Mouse (Mus musculus) spleen, adult 2 months (tissue): Measurements from ENCODE around the gene Rras2. TPM values are rescaled to one million over a fixed set of nuclear protein-coding genes. Genes with fewer than 3 reads are reported as not detected.

Experiments used
- DNase-seq, 2 experiments: peaks; one replicate each; pipeline versions ENCODE4 v3.0.0 to v3.0.0-alpha.2; 2012 to 2021; ENCODE audit warnings: low spot score in 2 of 2, low read depth in 1 of 2
- H3K27ac ChIP-seq: fragments of 200-500 bp; 2 replicates; pipeline ENCODE4 v1.5.1; 2012; ENCODE audit warnings: low read length, inconsistent platforms; ENCODE audit not compliant: insufficient read depth
- H3K27me3 ChIP-seq: fragments of 200-500 bp; 2 replicates; pipeline ENCODE4 v1.6.1; 2012; ENCODE audit warnings: mild to moderate bottlenecking, moderate library complexity, low read length, inconsistent platforms; ENCODE audit not compliant: control insufficient read depth, insufficient read depth
- H3K36me3 ChIP-seq: fragments of 200-500 bp; 2 replicates; pipeline ENCODE4 v1.6.1; 2012; ENCODE audit warnings: mild to moderate bottlenecking, low read length, inconsistent platforms; ENCODE audit not compliant: control insufficient read depth, insufficient read depth
- H3K4me1 ChIP-seq: fragments of 200-500 bp; 2 replicates; pipeline ENCODE4 v1.6.1; 2011; ENCODE audit warnings: inconsistent platforms; ENCODE audit not compliant: control insufficient read depth, insufficient read depth, insufficient read length
- H3K4me3 ChIP-seq: fragments of 200-500 bp; 2 replicates; pipeline ENCODE4 v1.5.1; 2011; ENCODE audit warnings: mild to moderate bottlenecking, inconsistent platforms; ENCODE audit not compliant: insufficient read depth, insufficient read length; ENCODE audit errors: extremely low read depth
- CTCF ChIP-seq: fragments of 200-500 bp; IDR thresholded peaks from 2 replicates; pipeline ENCODE4 v1.5.1; 2011; ENCODE audit warnings: mild to moderate bottlenecking, inconsistent platforms; ENCODE audit not compliant: insufficient read depth, insufficient read length, insufficient replicate concordance; ENCODE audit errors: extremely low read depth
- POLR2A ChIP-seq: fragments of 200-500 bp; IDR thresholded peaks from 2 replicates; pipeline ENCODE4 v1.6.1; 2011; ENCODE audit warnings: low read depth, low read length, inconsistent platforms
- WGBS: fragments of 180-500 bp; shearing (Covaris S2); methylation state at CpG from one replicate; pipeline ENCODE4 v1.1.7; 2018; 5-methylcytosine and 5-hydroxymethylcytosine counted together
- polyA plus RNA-seq: library from polyadenylated mRNA; depleted of rRNA; stranded (reverse); fragments of >200 nt; gene quantifications from 2 replicates; pipeline ENCODE4 v1.2.3, GENCODE M21; 2012

The Rras2 gene
- polyA plus RNA-seq, 1 experiment = 14.4 TPM

DNA sequence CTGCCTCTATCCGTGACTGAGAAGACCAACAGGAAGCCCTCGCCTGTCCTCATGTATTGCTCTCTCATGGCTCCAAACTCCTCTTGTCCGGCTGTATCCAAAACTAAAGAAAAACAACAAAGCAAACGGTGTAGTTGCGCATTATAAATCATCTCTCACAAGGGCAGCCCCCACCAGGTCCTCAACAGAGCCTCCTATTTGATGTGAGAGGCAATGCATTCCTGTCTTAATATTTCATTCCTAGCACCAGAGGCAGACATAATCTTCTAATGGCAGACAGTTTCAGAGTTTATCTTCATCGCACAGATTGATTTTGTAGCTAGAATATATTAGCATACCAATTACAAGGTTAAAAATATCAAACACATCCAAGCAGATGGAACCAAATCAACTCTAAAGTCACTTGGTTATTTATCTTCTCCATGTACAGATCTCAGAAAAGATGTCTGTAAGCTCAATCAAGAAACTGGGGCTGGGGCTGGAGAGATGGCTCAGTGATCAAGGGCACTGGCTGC is 58.6 kb downstream of the Rras2 start:
- Histone ChIP-seq H3K27ac (no peak overlapping the region), H3K36me3 (peaks cover 8% of the 10 kb centered on the region; the same call in 1 of the 2 replicates), H3K27me3 (no peaks in the 10 kb centered on the region), H3K4me1 (no peaks in the 10 kb centered on the region), H3K4me3 (no peak overlapping the region)
- no peak for TF ChIP-seq POLR2A
- no peak for TF ChIP-seq CTCF
- WGBS = 95% methylated on average over 6 of the region's 6 CpGs
- no peak for DNase-seq

DNA sequence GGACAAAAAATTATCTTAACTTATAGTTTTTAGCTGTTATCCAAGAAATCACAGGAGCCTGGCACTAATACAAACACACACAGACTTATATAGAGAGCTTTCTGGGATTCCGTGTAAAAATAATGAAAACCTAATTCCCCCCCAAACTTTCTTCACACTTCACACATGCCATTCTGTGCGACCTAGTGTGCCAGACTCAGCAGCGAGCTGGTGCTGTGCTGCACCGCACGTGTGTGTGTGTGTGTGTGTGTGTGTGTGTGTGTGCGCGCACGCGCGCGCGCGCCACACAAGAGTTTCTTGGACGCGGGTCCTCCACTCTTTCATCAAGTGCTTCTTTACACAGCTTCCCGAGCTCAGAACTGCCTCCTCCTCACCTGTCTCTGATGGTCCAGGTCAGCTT is 59.4 kb downstream of the Rras2 start:
- Histone ChIP-seq H3K27ac (no peak overlapping the region), H3K4me3 (no peak overlapping the region), H3K27me3 (no peaks in the 10 kb centered on the region), H3K36me3 (peaks cover 8% of the 10 kb centered on the region; the same call in 1 of the 2 replicates), H3K4me1 (no peaks in the 10 kb centered on the region)
- WGBS = 92% methylated on average over 16 of the region's 16 CpGs
- no peak for DNase-seq
- no peak for TF ChIP-seq CTCF

DNA sequence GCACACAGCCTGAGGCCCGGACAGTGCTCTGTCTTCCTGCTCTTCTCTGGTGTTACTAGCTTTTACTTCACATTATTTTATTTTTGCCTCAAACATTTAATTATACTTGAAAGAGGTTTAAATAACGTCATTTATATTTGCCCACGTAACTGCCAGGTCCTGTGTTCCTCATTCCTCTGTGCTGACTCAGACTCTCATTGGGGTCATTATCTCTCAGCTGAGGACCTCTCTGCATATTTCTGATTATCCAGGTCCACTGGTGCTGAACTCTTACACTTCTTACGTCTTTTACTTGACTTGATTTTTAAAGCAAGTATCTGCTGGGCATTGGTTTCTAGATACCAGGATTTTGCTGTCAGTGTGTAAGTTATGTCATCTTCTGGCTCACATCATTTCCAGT is 63.9 kb downstream of the Rras2 start:
- 86% methylated on average over 4 of the region's 4 CpGs for whole genome bisulfite sequencing
- Histone ChIP-seq H3K4me1 (no peaks in the 10 kb centered on the region), H3K27ac (no peak overlapping the region), H3K27me3 (no peaks in the 10 kb centered on the region), H3K4me3 (no peak overlapping the region), H3K36me3 (peaks cover 16% of the 10 kb centered on the region)
- DNase-seq = no peak
- TF ChIP-seq POLR2A = no peak
- TF ChIP-seq CTCF = no peak

DNA sequence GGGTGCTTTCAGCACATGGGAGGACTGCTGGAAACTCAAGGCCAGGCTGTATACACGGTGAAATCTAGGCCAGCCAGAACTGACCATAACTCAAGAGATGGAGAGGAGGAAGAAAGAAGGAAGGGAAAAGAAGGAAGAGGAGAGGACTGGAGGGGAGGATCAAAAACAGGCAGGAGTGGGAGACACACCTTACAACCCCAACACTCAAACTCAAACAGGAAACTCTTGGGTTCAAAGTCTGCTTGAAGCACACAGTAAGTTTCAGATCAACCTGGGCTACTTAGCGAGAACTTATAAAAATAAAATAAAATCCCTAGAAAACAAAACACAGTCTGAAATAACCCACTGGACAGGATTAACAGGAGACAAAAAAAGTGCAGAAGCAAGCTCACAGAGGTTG is 71.8 kb downstream of the Rras2 start:
- H3K36me3 ChIP-seq = peaks cover 24% of the 10 kb centered on the region
- 82% methylated on average over 2 of the region's 2 CpGs for WGBS
- no peak overlapping the region for H3K4me3 ChIP-seq
- no peaks in the 10 kb centered on the region for H3K4me1 ChIP-seq
- no peaks in the 10 kb centered on the region for H3K27me3 ChIP-seq
- TF ChIP-seq CTCF (no peak), POLR2A (no peak)
- no peak overlapping the region for H3K27ac ChIP-seq
- no peak for DNase-seq

DNA sequence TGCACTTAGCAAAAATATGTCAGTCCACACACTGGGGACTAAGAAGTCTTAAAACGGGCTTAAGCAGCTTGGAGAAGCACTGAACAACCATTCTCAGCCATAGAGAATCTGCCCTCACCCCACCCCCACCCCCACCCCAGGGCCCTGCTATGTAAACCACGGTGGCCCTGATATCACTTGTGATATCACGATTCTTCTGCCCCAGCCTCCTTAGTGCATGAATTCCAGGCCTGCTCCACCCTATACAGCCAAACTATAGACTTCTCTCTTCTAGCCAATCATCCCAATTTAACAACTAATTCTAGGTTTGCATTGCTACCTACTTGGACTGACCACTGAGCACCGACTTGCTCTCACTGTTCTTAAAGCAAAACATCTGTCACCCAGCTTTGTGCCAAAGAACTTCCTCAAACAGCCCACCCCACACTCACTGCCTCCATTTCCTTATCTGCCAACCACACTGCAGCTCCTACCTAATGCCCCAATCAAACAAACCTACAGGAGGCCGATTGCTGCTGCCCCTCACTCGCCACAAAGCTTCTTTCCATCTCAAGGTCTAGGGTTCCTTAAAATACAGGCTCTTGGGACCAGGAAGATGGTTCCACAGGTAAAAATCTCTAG is 73.5 kb downstream of the Rras2 start:
- peaks cover 21% of the 10 kb centered on the region for H3K36me3 ChIP-seq
- H3K4me3 ChIP-seq = no peak overlapping the region
- H3K4me1 ChIP-seq = no peaks in the 10 kb centered on the region
- no peak overlapping the region for H3K27ac ChIP-seq
- DNase-seq = no peak
- WGBS = 25% methylated on average over 6 of the region's 6 CpGs
- TF ChIP-seq CTCF (no peak), POLR2A (no peak)
- H3K27me3 ChIP-seq = no peaks in the 10 kb centered on the region

DNA sequence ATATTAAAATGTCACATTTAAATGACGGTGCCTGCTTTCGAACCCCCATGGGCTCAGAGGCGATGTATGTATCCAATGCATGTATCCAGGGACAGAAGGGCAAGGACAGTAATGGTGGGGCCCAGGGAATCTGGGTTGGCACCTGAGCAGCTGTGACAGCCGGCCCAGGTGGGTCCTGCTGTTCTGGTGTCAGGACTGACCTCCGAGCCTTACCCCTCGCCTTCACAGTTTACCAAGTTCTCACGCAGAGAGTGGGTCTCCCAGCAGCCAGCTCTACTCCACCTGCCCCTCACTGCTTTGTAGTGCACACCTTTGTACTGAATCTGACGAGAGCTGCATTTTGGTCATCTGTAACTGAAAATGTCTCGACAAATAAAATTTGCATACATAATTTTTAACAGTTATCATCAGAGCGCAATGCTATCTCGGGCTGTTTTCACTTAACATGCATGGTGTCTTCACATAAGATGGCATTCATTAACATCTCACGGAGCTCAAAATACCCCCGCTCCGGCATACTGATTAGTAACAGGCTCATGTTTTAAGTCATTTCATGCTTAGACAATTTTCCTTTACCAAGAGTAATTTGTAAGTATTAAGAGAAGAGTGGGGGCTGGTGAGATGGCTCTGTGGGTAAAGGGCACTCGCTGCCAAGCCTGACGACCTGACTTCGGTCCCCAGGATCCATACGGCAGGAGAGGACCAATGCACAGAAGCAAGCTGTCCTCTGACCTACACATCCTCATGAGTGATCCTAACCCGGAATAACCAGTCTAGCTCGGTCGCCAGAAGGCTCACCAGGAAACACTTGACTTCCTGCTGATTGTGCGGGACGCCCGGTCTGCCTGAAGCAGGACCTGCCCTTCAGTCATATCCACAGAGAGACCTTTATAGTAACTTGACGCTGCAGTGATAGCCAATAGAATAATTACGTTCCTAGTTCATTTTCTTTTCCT is 74.3 kb downstream of the Rras2 start:
- TF ChIP-seq CTCF (no peak), POLR2A (no peak)
- 70% methylated on average over 26 of the region's 26 CpGs for WGBS
- Histone ChIP-seq H3K27me3 (no peaks in the 10 kb centered on the region), H3K36me3 (peaks cover 19% of the 10 kb centered on the region), H3K4me1 (no peaks in the 10 kb centered on the region), H3K4me3 (no peak overlapping the region), H3K27ac (no peak overlapping the region)
- no peak for DNase-seq
